Mouse (Mus musculus) heart, embryonic 11.5 days (tissue): ENCODE results near the gene Pdzd2. TPM values are rescaled to one million over a fixed set of nuclear protein-coding genes. Genes with fewer than 3 reads are reported as not detected.

ENCODE experiments used
- ATAC-seq: fragments of 200-750 bp; cut with Nextera tagmentation; replicated peaks from 2 replicates; pipeline ENCODE4 v1.8.0; 2017; ENCODE audit warnings: moderate library complexity; ENCODE audit not compliant: insufficient number of reproducible peaks, low FRiP score, low TSS enrichment
- H3K27ac ChIP-seq: fragments of 300-500 bp; sonication (generic); 2 replicates; pipeline ENCODE4 v1.5.1; 2014; ENCODE audit warnings: mild to moderate bottlenecking, low read depth, low read length
- H3K27me3 ChIP-seq: fragments of 300-500 bp; sonication (generic); 2 replicates; pipeline ENCODE4 v1.6.1; 2014; ENCODE audit warnings: mild to moderate bottlenecking, low read length, mixed read lengths; ENCODE audit not compliant: control insufficient read depth, insufficient read depth
- H3K36me3 ChIP-seq: fragments of 300-500 bp; sonication (generic); 2 replicates; pipeline ENCODE4 v1.6.1; 2014; ENCODE audit warnings: mild to moderate bottlenecking, low read length, moderate library complexity, mixed read lengths; ENCODE audit not compliant: control insufficient read depth, insufficient read depth
- H3K4me1 ChIP-seq: fragments of 300-500 bp; sonication (generic); 2 replicates; pipeline ENCODE4 v1.6.1; 2014; ENCODE audit warnings: low read length; ENCODE audit not compliant: control insufficient read depth, insufficient read depth
- H3K4me2 ChIP-seq: fragments of 300-500 bp; sonication (generic); 2 replicates; pipeline ENCODE4 v1.6.1; 2014; ENCODE audit warnings: mild to moderate bottlenecking, moderate library complexity
- H3K4me3 ChIP-seq: fragments of 300-500 bp; sonication (generic); 2 replicates; pipeline ENCODE4 v1.5.1; 2014; ENCODE audit warnings: low read depth, low read length
- H3K9ac ChIP-seq: fragments of 300-500 bp; sonication (generic); 2 replicates; pipeline ENCODE4 v1.6.1; 2014; ENCODE audit warnings: mild to moderate bottlenecking, low read depth, low read length, moderate library complexity
- H3K9me3 ChIP-seq: fragments of 300-500 bp; sonication (generic); replicated peaks from 2 replicates; pipeline ENCODE4 v1.6.1; 2016; ENCODE audit warnings: low read length; ENCODE audit not compliant: control insufficient read depth
- WGBS: fragments of 180-500 bp; shearing (Covaris S2); extraction: QIAGEN DNeasy Blood & Tissue Kit; methylation state at CpG from one replicate; pipeline ENCODE4 v1.1.7; 2014; ENCODE audit not compliant: insufficient replicate concordance; 5-methylcytosine and 5-hydroxymethylcytosine counted together
- polyA plus RNA-seq: library from polyadenylated mRNA; unstranded; fragments of >200 nt; fragmentation: Nextera tagmentation; extraction: Ambion mirVana; gene quantifications from 2 replicates; pipeline ENCODE4 v1.2.1, GENCODE M21; 2014

Pdzd2 gene
- polyA plus RNA-seq, 1 experiment from 2014 or later = 12.5 TPM

GRCm38 (mm10) chr15:12394758-12395157 is 345.0 kb downstream of the Pdzd2 start:
- no peaks in the 10 kb centered on the region for H3K36me3 ChIP-seq
- H3K4me2 ChIP-seq = no peak overlapping the region
- 90% methylated on average over 10 of the region's 10 CpGs for WGBS
- no peak overlapping the region for H3K9ac ChIP-seq
- no peaks in the 10 kb centered on the region for H3K27me3 ChIP-seq
- H3K4me1 ChIP-seq = no peaks in the 10 kb centered on the region
- H3K27ac ChIP-seq = no peak overlapping the region
- H3K9me3 ChIP-seq = no peaks in the 10 kb centered on the region
- no peak overlapping the region for H3K4me3 ChIP-seq
- ATAC-seq = no peak

DNA sequence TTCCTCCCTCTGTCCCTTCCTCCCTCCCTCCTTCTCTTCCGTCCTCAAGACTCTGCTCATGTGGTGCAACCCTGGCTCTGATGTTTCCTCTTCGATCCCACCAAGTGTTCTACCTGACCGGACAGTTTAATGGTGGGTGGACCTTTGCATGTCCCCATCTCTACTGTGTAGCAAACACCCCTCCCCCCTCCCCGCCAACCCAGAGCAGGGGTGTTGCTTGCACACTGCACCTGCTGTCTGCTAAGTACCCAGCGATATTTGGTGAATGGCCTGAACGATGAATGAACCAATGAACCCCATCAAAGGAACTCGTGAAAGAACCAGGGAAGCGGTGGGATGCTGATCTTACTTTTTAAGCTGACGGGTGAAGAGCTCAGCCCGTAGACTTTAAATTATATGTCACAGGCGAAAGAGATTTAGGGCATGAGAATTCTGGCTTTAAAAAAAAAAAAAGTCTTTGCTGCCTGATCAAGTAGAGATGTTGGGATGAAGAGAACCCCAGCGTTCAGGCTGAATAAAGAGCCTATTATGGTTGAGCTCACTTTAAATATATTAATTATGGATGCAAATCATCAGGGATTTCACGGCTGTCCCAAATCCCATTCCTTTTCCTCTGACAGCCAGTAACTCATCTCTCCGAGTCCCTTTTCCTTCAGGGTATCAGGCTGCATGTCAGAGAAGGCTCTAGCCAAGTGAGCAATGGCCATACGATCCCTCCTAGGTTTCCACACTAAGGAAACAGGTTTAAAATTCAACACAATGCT is 350.8 kb downstream of the Pdzd2 start:
- no peak overlapping the region for H3K27ac ChIP-seq
- no peaks in the 10 kb centered on the region for H3K4me1 ChIP-seq
- H3K27me3 ChIP-seq = no peaks in the 10 kb centered on the region
- ATAC-seq = no peak
- 84% methylated on average over 15 of the region's 15 CpGs for WGBS
- no peak overlapping the region for H3K4me3 ChIP-seq
- H3K9ac ChIP-seq = no peak overlapping the region
- H3K36me3 ChIP-seq = no peaks in the 10 kb centered on the region
- H3K9me3 ChIP-seq = no peaks in the 10 kb centered on the region
- no peak overlapping the region for H3K4me2 ChIP-seq

DNA sequence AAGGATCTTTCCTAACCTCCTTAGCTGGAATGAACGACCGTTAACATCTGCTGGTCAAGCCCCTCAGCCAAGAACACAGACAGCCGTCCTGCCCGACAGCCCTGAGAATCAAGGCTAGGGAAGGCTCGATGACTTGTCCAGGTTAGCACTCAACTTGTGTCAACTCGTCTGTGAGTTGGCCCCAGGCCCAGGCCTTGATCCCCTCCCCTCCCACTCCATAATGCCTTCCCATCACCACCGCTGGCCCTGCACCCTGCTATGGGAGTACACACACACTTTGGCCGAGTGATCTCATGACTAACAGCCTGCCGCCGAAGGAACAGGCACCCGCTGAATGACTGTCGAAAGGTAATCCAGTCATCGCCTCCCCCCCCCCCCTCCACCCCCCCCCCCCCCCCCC is 355.0 kb downstream of the Pdzd2 start:
- Histone ChIP-seq H3K4me1 (no peaks in the 10 kb centered on the region), H3K9ac (no peak overlapping the region), H3K4me2 (no peak overlapping the region), H3K27ac (no peak overlapping the region), H3K27me3 (no peaks in the 10 kb centered on the region), H3K4me3 (no peak overlapping the region), H3K9me3 (no peaks in the 10 kb centered on the region), H3K36me3 (no peaks in the 10 kb centered on the region)
- WGBS = 71% methylated on average over 13 of the region's 13 CpGs
- no peak for ATAC-seq

DNA sequence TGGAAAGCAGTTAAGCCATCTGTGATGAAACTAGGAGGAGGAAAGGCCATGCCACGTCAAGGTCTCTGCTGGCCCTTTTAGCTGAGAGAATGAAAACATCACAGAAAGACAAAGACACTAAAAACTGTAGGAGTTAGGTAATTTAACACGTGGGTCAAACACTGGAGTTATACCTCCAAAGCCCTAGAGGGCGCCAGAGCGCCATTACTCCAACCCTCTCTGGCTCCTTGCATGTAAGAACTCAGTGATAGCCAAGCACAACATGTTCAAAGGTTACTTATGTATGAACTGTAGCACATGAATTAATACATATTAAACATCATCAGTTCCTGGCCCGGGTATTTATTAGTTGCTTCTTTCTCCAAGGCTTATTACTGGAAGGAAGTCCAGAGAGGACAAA is 359.2 kb downstream of the Pdzd2 start:
- no peak overlapping the region for H3K4me3 ChIP-seq
- no peak overlapping the region for H3K4me2 ChIP-seq
- ATAC-seq = no peak
- no peaks in the 10 kb centered on the region for H3K36me3 ChIP-seq
- no peaks in the 10 kb centered on the region for H3K9me3 ChIP-seq
- no peaks in the 10 kb centered on the region for H3K27me3 ChIP-seq
- 44% methylated on average over 5 of the region's 5 CpGs for WGBS
- H3K4me1 ChIP-seq = peaks cover 8% of the 10 kb centered on the region
- no peak overlapping the region for H3K9ac ChIP-seq
- H3K27ac ChIP-seq = no peak overlapping the region

DNA sequence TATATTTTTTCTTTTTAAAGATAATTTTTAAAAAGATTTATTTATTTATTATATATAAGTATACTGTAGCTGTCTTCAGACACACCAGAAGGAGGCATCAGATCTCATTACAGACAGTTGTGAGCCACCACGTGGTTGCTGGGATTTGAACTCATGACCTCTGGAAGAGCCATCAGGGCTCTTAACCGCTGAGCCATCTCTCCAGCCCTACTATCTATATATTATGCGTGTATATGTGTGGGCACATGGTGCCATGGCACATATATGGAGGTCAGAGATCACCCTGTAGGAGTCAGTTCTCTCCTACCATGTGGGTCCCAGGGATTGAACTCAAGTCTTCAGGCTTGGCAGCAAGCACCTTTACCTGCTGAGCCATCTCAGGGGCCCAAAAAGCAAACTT is 359.7 kb downstream of the Pdzd2 start:
- no peak overlapping the region for H3K9ac ChIP-seq
- no peak overlapping the region for H3K4me2 ChIP-seq
- H3K27ac ChIP-seq = no peak overlapping the region
- H3K4me1 ChIP-seq = peaks cover 8% of the 10 kb centered on the region
- H3K4me3 ChIP-seq = no peak overlapping the region
- 85% methylated on average over 3 of the region's 3 CpGs for WGBS
- ATAC-seq = no peak
- no peaks in the 10 kb centered on the region for H3K9me3 ChIP-seq
- no peaks in the 10 kb centered on the region for H3K36me3 ChIP-seq
- no peaks in the 10 kb centered on the region for H3K27me3 ChIP-seq

DNA sequence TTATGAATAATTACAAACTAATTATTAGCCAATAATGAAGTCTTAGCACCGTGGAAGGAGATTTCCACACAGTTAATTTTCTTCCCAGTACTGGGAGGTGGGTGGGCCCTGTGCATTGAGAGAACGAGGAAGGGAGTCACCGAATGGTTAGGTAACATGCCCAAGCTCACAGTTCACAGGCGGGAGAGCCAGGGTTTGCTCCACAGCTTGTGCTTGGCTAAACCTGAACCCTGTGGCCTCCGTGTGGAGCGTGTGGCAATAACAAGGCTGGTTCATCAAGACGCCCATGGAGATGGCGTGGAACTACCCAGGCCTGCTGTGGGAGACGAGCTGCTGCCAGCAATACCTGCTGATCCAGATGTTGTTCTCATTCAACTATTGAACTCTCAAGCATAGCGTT is 361.9 kb downstream of the Pdzd2 start:
- 83% methylated on average over 10 of the region's 10 CpGs for WGBS
- H3K27ac ChIP-seq = no peak overlapping the region
- no peaks in the 10 kb centered on the region for H3K27me3 ChIP-seq
- no peak overlapping the region for H3K4me3 ChIP-seq
- no peak for ATAC-seq
- H3K9ac ChIP-seq = no peak overlapping the region
- H3K9me3 ChIP-seq = no peaks in the 10 kb centered on the region
- H3K4me2 ChIP-seq = no peak overlapping the region
- H3K4me1 ChIP-seq = peaks cover 8% of the 10 kb centered on the region
- no peaks in the 10 kb centered on the region for H3K36me3 ChIP-seq

- Histone ChIP-seq H3K27ac (no peak overlapping the region), H3K4me3 (peak overlapping the region; percentile 39; the same call in 1 of the 2 replicates), H3K4me1 (peaks cover 8% of the 10 kb centered on the region), H3K36me3 (no peaks in the 10 kb centered on the region), H3K4me2 (peak overlapping the region; percentile 79), H3K9ac (no peak overlapping the region; the same call in 1 of the 2 replicates), H3K27me3 (no peaks in the 10 kb centered on the region), H3K9me3 (no peaks in the 10 kb centered on the region)
- no peak for ATAC-seq
- WGBS = 40% methylated on average over 13 of the region's 13 CpGs
Observed at GRCm38 (mm10) chr15:12376491-12377069, 363.1 kb downstream of the Pdzd2 start.

- Histone ChIP-seq H3K27ac (peak overlapping the region; percentile 50), H3K27me3 (no peaks in the 10 kb centered on the region), H3K4me3 (peak overlapping the region; percentile 39), H3K36me3 (no peaks in the 10 kb centered on the region), H3K9ac (peak overlapping the region; percentile 66), H3K4me2 (peak overlapping the region; percentile 79), H3K9me3 (no peaks in the 10 kb centered on the region), H3K4me1 (peaks cover 8% of the 10 kb centered on the region)
- 3% methylated on average over 19 of the region's 19 CpGs for WGBS
- peak; percentile 78 for ATAC-seq
Observed at GRCm38 (mm10) chr15:12375641-12376311, 363.9 kb downstream of the Pdzd2 start.
